Mouse (Mus musculus): ENCODE measurements around the gene Tmem54. TPM values are rescaled to one million over a fixed set of nuclear protein-coding genes. Genes with fewer than 3 reads are reported as not detected.
A peak's percentile ranks its signal among the peaks of the same experiment; 100 is the strongest.

The Tmem54 gene
- polyA plus RNA-seq, 1 experiment, result not detected

DNA sequence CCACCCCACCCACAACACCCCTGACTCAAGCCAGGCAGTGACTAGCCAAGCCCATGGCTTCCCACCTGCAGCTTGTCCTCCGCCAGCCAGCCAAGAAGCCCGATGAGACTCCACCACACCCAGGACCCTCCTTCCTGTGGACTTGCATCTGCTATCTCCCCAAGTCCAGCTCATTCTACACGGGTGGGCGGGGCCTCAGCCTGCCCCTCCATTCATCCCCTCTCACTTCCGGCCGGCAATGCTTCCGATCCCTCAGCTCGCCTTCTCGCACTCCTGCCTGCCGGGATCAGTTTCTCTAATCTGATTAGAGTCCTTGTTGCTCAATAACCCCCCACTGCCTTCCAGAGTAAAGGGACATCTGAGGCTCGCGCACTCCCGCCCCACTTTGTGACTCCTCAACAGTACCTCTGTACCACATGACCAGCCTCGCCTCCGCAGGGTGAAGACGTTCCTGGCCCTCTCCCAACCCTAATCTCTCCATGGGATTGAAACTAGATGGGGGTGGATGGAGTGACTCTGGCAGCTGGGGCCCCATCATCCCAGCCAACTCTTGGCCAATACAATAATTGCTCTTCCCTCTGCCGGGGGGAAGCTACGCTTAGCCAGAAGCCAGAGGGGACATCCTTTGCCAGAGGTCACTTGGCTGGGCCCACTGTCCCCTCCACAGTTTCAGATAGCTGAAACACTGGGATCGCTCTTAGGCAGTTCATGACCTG, 20.5 kb downstream of the Tmem54 start:
- Histone ChIP-seq H3K36me3 (replicated peaks; ENCODE audit: low read length) (no peaks in the 10 kb centered on the region), H3K4me3 (replicated peaks) (peak overlapping the region; percentile 74), H3K27me3 (replicated peaks) (peaks cover 78% of the 10 kb centered on the region), H3K4me1 (peaks cover 49% of the 10 kb centered on the region), H3K9me3 (no peaks in the 10 kb centered on the region)
- TF ChIP-seq FLI1 (IDR thresholded peaks at IDR 0.05; ENCODE audit: low read length), result no peak
- TF ChIP-seq GATA1 (IDR thresholded peaks at IDR 0.05; ENCODE audit: borderline replicate concordance, low read length), result no peak

DNA sequence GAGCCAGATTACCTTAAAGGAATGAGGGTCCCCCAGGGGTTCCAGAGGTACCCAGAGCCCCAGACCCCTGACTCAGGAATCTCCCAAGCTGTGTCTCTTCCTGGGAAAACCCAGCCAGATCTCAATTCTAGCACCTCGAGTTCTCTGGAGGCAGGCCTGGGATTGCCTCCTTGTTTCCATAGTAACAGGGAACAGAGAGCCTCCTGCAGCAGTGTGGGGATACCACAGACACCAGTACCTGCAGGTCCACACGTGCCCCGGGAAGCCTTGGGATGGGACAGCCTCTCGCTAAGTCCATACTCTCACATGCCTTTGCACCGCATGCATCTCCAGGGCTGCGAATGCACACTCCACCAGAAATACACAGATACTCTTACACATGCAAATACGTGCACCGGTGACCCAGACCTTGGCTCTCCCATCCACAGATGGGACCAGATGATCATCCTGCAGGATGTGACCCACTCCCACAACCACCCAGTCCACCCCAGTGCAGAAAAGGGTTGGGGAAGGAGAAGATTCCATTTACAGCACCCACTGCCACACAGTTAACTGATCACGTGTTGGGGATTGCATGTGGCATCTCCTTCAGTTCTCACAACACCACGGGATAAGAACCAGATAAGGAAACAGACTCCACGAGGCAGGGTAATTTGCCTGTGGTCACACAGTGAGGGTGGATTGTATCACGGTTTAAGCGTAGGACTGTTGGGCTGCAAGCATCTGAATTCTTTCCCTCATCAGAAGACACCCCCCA, 23.4 kb downstream of the Tmem54 start:
- TF ChIP-seq GATA1 (IDR thresholded peaks at IDR 0.05; ENCODE audit: borderline replicate concordance, low read length), result no peak
- TF ChIP-seq FLI1 (IDR thresholded peaks at IDR 0.05; ENCODE audit: low read length), result no peak
- Histone ChIP-seq H3K36me3 (replicated peaks; ENCODE audit: low read length) (no peaks in the 10 kb centered on the region), H3K4me3 (replicated peaks) (no peak overlapping the region), H3K27me3 (replicated peaks) (peaks cover 72% of the 10 kb centered on the region), H3K4me1 (peaks cover 52% of the 10 kb centered on the region), H3K9me3 (no peaks in the 10 kb centered on the region)

DNA sequence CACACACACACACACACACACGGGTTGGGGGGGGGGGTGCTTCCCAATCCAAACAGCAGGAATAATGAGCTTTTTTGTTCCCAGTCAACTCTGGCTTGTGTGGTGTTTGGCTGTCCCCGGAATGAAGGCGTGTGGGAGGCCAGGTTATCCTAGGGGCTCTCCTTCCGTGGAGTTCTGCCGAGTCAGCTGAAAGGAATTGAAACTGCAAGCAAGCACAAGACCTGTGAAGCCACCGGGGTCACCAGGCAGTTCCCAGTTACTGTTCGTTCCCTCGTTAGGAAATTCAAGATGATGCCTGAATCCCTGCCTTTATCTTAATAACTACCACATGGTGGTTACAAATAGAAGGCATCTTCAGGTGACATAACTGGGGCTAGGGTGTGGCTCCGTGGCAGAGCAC, 24.0 kb downstream of the Tmem54 start:
- Histone ChIP-seq H3K36me3 (replicated peaks; ENCODE audit: low read length) (no peaks in the 10 kb centered on the region), H3K4me3 (replicated peaks) (no peak overlapping the region), H3K9me3 (no peaks in the 10 kb centered on the region), H3K27me3 (replicated peaks) (peaks cover 72% of the 10 kb centered on the region), H3K4me1 (peaks cover 52% of the 10 kb centered on the region)
- TF ChIP-seq GATA1 (IDR thresholded peaks at IDR 0.05; ENCODE audit: borderline replicate concordance, low read length), result no peak
- no peak for TF ChIP-seq FLI1 (IDR thresholded peaks at IDR 0.05; ENCODE audit: low read length)

- H3K4me3 ChIP-seq (replicated peaks), result peak overlapping the region; percentile 73
- no peaks in the 10 kb centered on the region for H3K36me3 ChIP-seq (replicated peaks; ENCODE audit: low read length)
- peaks cover 68% of the 10 kb centered on the region for H3K27me3 ChIP-seq (replicated peaks)
- peaks cover 55% of the 10 kb centered on the region for H3K4me1 ChIP-seq
- TF ChIP-seq GATA1 (IDR thresholded peaks at IDR 0.05; ENCODE audit: borderline replicate concordance, low read length) (no peak), FLI1 (IDR thresholded peaks at IDR 0.05; ENCODE audit: low read length) (no peak)
- H3K9me3 ChIP-seq, result no peaks in the 10 kb centered on the region
Observed at GRCm38 (mm10) chr4:129130149-129130548, 24.8 kb downstream of the Tmem54 start.

DNA sequence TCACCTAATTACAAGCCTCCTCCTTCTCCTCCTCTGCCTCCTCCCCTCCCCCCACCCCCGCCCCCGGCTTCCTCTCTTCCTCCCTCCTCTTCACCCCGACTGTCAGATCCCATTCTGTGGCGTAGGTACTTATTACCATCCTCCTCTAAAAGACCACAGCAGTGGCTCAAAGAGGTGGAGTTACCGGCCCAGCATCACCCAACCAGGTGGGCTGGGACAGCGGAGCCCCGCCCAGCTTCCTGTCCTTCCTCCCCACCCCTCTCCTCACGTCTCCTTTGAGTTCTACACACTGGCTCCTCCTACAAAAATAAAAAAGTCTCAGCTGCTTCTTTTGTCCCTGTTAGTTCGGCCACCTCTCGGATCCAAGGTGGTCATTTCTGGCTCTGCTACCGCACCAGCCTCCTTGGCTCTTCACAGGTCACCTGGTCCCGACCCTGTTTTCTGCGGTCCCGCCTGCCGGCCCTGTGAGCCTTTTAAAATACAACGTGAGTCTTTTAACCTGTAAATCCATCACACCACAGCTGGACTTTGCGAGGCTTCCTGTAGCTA, 25.5 kb downstream of the Tmem54 start:
- H3K4me1 ChIP-seq, result peaks cover 49% of the 10 kb centered on the region
- TF ChIP-seq FLI1 (IDR thresholded peaks at IDR 0.05; ENCODE audit: low read length), result no peak
- no peak for TF ChIP-seq GATA1 (IDR thresholded peaks at IDR 0.05; ENCODE audit: borderline replicate concordance, low read length)
- H3K4me3 ChIP-seq (replicated peaks), result peak overlapping the region; percentile 73
- H3K9me3 ChIP-seq, result no peaks in the 10 kb centered on the region
- peaks cover 68% of the 10 kb centered on the region for H3K27me3 ChIP-seq (replicated peaks)
- no peaks in the 10 kb centered on the region for H3K36me3 ChIP-seq (replicated peaks; ENCODE audit: low read length)

- peaks cover 81% of the 10 kb centered on the region for H3K27me3 ChIP-seq (replicated peaks)
- H3K4me1 ChIP-seq, result peaks cover 64% of the 10 kb centered on the region
Observed at GRCm38 (mm10) chr4:129134799-129135585, 29.6 kb downstream of the Tmem54 start.

DNA sequence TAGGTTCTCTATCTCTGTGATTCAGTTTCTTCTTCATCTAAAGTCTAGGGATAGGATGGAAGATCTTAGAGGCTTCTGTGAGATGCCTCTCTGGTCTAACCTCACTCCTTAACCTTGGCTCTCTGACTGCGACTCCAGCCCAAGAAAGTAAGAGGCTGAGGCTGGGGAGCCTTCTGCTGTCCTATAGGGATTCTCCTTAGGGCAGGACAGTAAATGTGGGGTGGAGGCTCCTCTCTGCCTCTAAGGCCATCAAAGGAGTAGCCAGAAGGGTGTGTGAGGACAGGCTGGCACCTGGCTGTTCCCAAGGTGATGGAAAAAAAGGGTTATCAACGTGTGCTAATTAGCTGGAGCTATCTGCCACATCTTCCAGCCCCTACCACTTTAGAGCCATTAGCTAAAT, 30.3 kb downstream of the Tmem54 start:
- Histone ChIP-seq H3K4me3 (replicated peaks) (no peak overlapping the region), H3K27me3 (replicated peaks) (peaks cover 83% of the 10 kb centered on the region), H3K4me1 (peaks cover 63% of the 10 kb centered on the region), H3K9me3 (no peaks in the 10 kb centered on the region), H3K36me3 (replicated peaks; ENCODE audit: low read length) (no peaks in the 10 kb centered on the region)
- no peak for TF ChIP-seq FLI1 (IDR thresholded peaks at IDR 0.05; ENCODE audit: low read length)
- TF ChIP-seq GATA1 (IDR thresholded peaks at IDR 0.05; ENCODE audit: borderline replicate concordance, low read length), result no peak

More at GRCm38 (mm10) chr4:129134799-129135585, 29.6 kb downstream of the Tmem54 start:
- Histone ChIP-seq H3K9me3 (no peaks in the 10 kb centered on the region), H3K4me3 (replicated peaks) (peak overlapping the region; percentile 87), H3K36me3 (replicated peaks; ENCODE audit: low read length) (no peaks in the 10 kb centered on the region)
- no peak for TF ChIP-seq FLI1 (IDR thresholded peaks at IDR 0.05; ENCODE audit: low read length)
- TF ChIP-seq GATA1 (IDR thresholded peaks at IDR 0.05; ENCODE audit: borderline replicate concordance, low read length), result no peak

DNA sequence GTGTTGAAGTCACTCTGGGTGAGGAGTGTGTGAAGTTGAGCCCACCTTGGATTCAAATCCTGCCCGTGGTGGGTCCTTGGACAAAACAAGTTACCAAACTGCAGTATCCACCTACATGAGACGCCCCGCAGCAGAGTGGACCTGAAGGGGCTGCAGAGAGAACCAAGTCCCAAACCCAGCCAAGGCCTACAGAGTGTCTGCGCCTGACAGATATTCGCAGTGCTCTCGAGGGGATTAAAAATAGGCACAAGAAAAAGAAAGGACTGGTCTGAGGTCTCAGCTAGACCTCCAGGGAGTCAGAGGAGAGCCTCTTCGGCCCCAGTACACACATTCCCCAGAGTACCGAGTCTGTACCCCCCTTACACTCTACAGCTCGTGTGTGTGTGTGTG, 30.8 kb downstream of the Tmem54 start:
- Histone ChIP-seq H3K4me1 (peaks cover 63% of the 10 kb centered on the region), H3K4me3 (replicated peaks) (peak overlapping the region; percentile 85), H3K27me3 (replicated peaks) (peaks cover 85% of the 10 kb centered on the region), H3K9me3 (no peaks in the 10 kb centered on the region), H3K36me3 (replicated peaks; ENCODE audit: low read length) (no peaks in the 10 kb centered on the region)
- TF ChIP-seq GATA1 (IDR thresholded peaks at IDR 0.05; ENCODE audit: borderline replicate concordance, low read length), result no peak
- no peak for TF ChIP-seq FLI1 (IDR thresholded peaks at IDR 0.05; ENCODE audit: low read length)

GRCm38 (mm10) chr4:129136579-129137391, 31.4 kb downstream of the Tmem54 start, which contains the start of gene Fndc5:
Gene Fndc5, plus strand, starts transcription at chr4:129136999.
- Histone ChIP-seq H3K4me1 (peaks cover 63% of the 10 kb centered on the region), H3K27me3 (replicated peaks) (peaks cover 82% of the 10 kb centered on the region)

More at GRCm38 (mm10) chr4:129136579-129137391, 31.4 kb downstream of the Tmem54 start, which contains the start of gene Fndc5:
- TF ChIP-seq GATA1 (IDR thresholded peaks at IDR 0.05; ENCODE audit: borderline replicate concordance, low read length) (no peak), FLI1 (IDR thresholded peaks at IDR 0.05; ENCODE audit: low read length) (no peak)
- Histone ChIP-seq H3K9me3 (no peaks in the 10 kb centered on the region), H3K36me3 (replicated peaks; ENCODE audit: low read length) (no peaks in the 10 kb centered on the region), H3K4me3 (replicated peaks) (peak within 1 kb of the TSS; percentile 85)

Measured in megakaryocyte, embryonic 14.5 days (primary cell).